ENCODE assay signal across 9 mouse cellular contexts in genomic region chr9:40227874-40228789, GRCm38 (mm10). TPM values are rescaled to one million over a fixed set of nuclear protein-coding genes. Genes with fewer than 3 reads are reported as not detected.
A peak's percentile ranks its signal among the peaks of the same experiment; 100 is the strongest.
DNase-seq lines count a peak whose midpoint lies in the region; ATAC-seq and TF ChIP-seq lines count a peak whose summit lies in the region.
"Had no signal": no experiment of that assay in that cellular context is flagged by ENCODE, and none has a peak within 500 bp of the region (broad histone marks: within the 10 kb centered on the region; RNA-seq: fewer than 3 reads in every experiment).

No protein-coding gene starts in this region.

- H3K4me3 ChIP-seq in hindbrain, embryonic 10.5 days, result no peak overlapping the region
- H3K4me3 ChIP-seq: embryonic facial prominence, embryonic 12.5 days had no signal

- H3K27me3 ChIP-seq in Patski, result no peaks in the 10 kb centered on the region
- no peaks in the 10 kb centered on the region for H3K27me3 ChIP-seq in hindbrain, embryonic 10.5 days (ENCODE audit: insufficient read depth, poor library complexity, severe bottlenecking)
- H3K27me3 ChIP-seq: embryonic facial prominence, embryonic 12.5 days had no signal

- H3K4me1 ChIP-seq in hindbrain, embryonic 10.5 days (replicated peaks), result no peaks in the 10 kb centered on the region
- H3K4me1 ChIP-seq: embryonic facial prominence, embryonic 12.5 days had no signal

- DNase-seq in left cerebral cortex, postnatal 10 days (ENCODE audit: extremely low spot score in 1 of 2, low spot score in 2 of 2), result peak; percentile 45 to 46
- no peak for DNase-seq in left cerebral cortex, postnatal 36 days (ENCODE audit: low spot score in 2 of 2)
- DNase-seq in Patski (ENCODE audit: low read depth, low spot score), result no peak
- DNase-seq in embryo, embryonic 10.5 days (ENCODE audit: low spot score), result peak; percentile 86
- peak; percentile 55 for DNase-seq in hindbrain, embryonic 10.5 days (ENCODE audit: low spot score)
- DNase-seq in left cerebral cortex, postnatal 4 days, result peak; percentile 42
- DNase-seq in naive thymus-derived CD4-positive, alpha-beta T cell, adult 2 months (ENCODE audit: low read depth), result peak; percentile 47

- peak; percentile 69 for TF ChIP-seq CTCF in Patski (IDR thresholded peaks at IDR 0.05)

- WGBS in hindbrain, embryonic 10.5 days, result 75% methylated on average over 10 of the region's 10 CpGs

- POLR2A ChIA-PET in Patski (lab: Charles Lee), result interaction anchor here (0.6 to 1.1 kb wide), 2 partner anchors 18 to 102 kb away, joined by 3 read pairs; no protein-coding TSS in a partner anchor

- CTCF ChIA-PET in Patski (lab: Charles Lee), result interaction anchor here (0.6 to 5.3 kb wide), 23 partner anchors 8 to 252 kb away, joined by 3 to 79 read pairs (median 4); no protein-coding TSS in a partner anchor

- no peak for ATAC-seq in Patski
- no peak for ATAC-seq in monocyte, adult 5-6 weeks (replicated peaks; ENCODE audit: insufficient number of reproducible peaks, low FRiP score, low TSS enrichment, poor library complexity, severe bottlenecking)

- intact Hi-C loops in left cerebral cortex, postnatal 10 days (cut with DNase I), result loop anchor here (5.0 kb wide), 2 partner anchors 44 to 104 kb away; no protein-coding TSS in a partner anchor
- intact Hi-C loops in left cerebral cortex, postnatal 36 days (cut with DNase I), result no loop called here
- intact Hi-C loops in left cerebral cortex, postnatal 4 days (cut with DNase I), result no loop called here

- H3K27ac ChIP-seq in hindbrain, embryonic 10.5 days, result no peak overlapping the region
- H3K27ac ChIP-seq: embryonic facial prominence, embryonic 12.5 days had no signal

- in situ Hi-C loops in Patski (cut with MboI; ENCODE audit: low pct_unique_long_range_greater_than_20kb), result loop anchor here (10.0 to 25.0 kb wide), 4 partner anchors 187 to 723 kb away; partner anchors contain the start of gene Olfr149

- H3K9me3 ChIP-seq in hindbrain, embryonic 10.5 days, result peaks cover 3% of the 10 kb centered on the region; the same call in 1 of the 2 replicates
- H3K9me3 ChIP-seq: embryonic facial prominence, embryonic 12.5 days had no signal

- no peaks in the 10 kb centered on the region for H3K36me3 ChIP-seq in hindbrain, embryonic 10.5 days
- H3K36me3 ChIP-seq: embryonic facial prominence, embryonic 12.5 days had no signal

RNA-seq across cellular contexts. Expression of gene Zfp202, which starts 36.0 kb away (rescaled TPM):
- total RNA-seq in left cerebral cortex, postnatal 10 days (2021), result 1 to 10 TPM; 4.0 to 4.9 TPM
- total RNA-seq in left cerebral cortex, postnatal 36 days (2021), result 1 to 10 TPM; 2.9 to 3.1 TPM
- polyA plus RNA-seq in Patski (2021), result 4.9 TPM
- polyA plus RNA-seq in hindbrain, embryonic 10.5 days (2016; fragmentation: Nextera tagmentation; extraction: Ambion mirVana), result 6.8 and 7.5 TPM in 2 replicates
- total RNA-seq in left cerebral cortex, postnatal 4 days (2021), result 1 to 10 TPM; 8.5 to 9.1 TPM
- 1.5 to 3.0 TPM (median 2.8 TPM) in 3 replicates for total RNA-seq in monocyte, adult 5-6 weeks (2017)

RNA-seq across cellular contexts. Expression of gene Scn3b, which starts 40.9 kb away (rescaled TPM):
- 100 to 1,000 TPM; 152 to 153 TPM for total RNA-seq in left cerebral cortex, postnatal 10 days (2021)
- 100 to 1,000 TPM; 103 to 113 TPM for total RNA-seq in left cerebral cortex, postnatal 36 days (2021)
- polyA plus RNA-seq in Patski (2021), result 0.01 TPM
- polyA plus RNA-seq in hindbrain, embryonic 10.5 days (2016; fragmentation: Nextera tagmentation; extraction: Ambion mirVana), result 5.3 and 12.8 TPM in 2 replicates
- 100 to 1,000 TPM; 176 to 194 TPM for total RNA-seq in left cerebral cortex, postnatal 4 days (2021)
- total RNA-seq in monocyte, adult 5-6 weeks (2017), result not detected in 3 replicates

RNA-seq across cellular contexts. Expression of gene Olfr986, which starts 47.4 kb away (rescaled TPM):
- not detected for total RNA-seq in left cerebral cortex, postnatal 10 days (2021)
- not detected for total RNA-seq in left cerebral cortex, postnatal 36 days (2021)
- polyA plus RNA-seq in Patski (2021), result not detected
- polyA plus RNA-seq in hindbrain, embryonic 10.5 days (2016; fragmentation: Nextera tagmentation; extraction: Ambion mirVana), result not detected in 2 replicates
- total RNA-seq in left cerebral cortex, postnatal 4 days (2021), result not detected
- not detected in 3 replicates for total RNA-seq in monocyte, adult 5-6 weeks (2017)

Comparison
In these comparisons a context has a peak if more than half of its experiments do, and no peak if none do; other contexts are left out.
1. DNase-seq: peak in left cerebral cortex, postnatal 10 days (2 of 2), embryo, embryonic 10.5 days (single experiment), hindbrain, embryonic 10.5 days (single experiment), left cerebral cortex, postnatal 4 days (single experiment) and naive thymus-derived CD4-positive, alpha-beta T cell, adult 2 months (single experiment); none in left cerebral cortex, postnatal 36 days (0 of 2) and Patski (single experiment).
2. RNA of gene Scn3b, which starts 40.9 kb away (total RNA-seq): 176 to 194 TPM in left cerebral cortex, postnatal 4 days, 152 to 153 TPM in left cerebral cortex, postnatal 10 days and 103 to 113 TPM in left cerebral cortex, postnatal 36 days; not detected in monocyte, adult 5-6 weeks; every median in the first group is over 100 times any median in the second.